ENCODE assay signal across 41 mouse cellular contexts in genomic region chr19:9103986-9104385, GRCm38 (mm10). TPM values are rescaled to one million over a fixed set of nuclear protein-coding genes. Genes with fewer than 3 reads are reported as not detected.
DNase-seq lines count a peak whose midpoint lies in the region; ATAC-seq and TF ChIP-seq lines count a peak whose summit lies in the region.
"Had no signal": no experiment of that assay in that cellular context is flagged by ENCODE, and none has a peak within 500 bp of the region (broad histone marks: within the 10 kb centered on the region; RNA-seq: fewer than 3 reads in every experiment).

No protein-coding gene starts in this region.

- peak; percentile 35; the same call in 1 of the 2 replicates for ATAC-seq in megakaryocyte, adult 5-6 weeks (ENCODE audit: poor library complexity, severe bottlenecking)
- no peak for ATAC-seq in stomach, postnatal 0 days (ENCODE audit: low FRiP score, low TSS enrichment)
- no peak for ATAC-seq in midbrain, postnatal 0 days (ENCODE audit: low FRiP score)
- no peak for ATAC-seq in hindbrain, embryonic 12.5 days (ENCODE audit: low FRiP score)
- ATAC-seq: activated CD4-positive, CD25-positive, alpha-beta regulatory T cell, adult 4 months; forebrain, embryonic 16.5 days; midbrain, embryonic 16.5 days had no signal

- no peak overlapping the region for H3K9ac ChIP-seq in stomach, postnatal 0 days (ENCODE audit: low read length)
- no peak overlapping the region for H3K9ac ChIP-seq in midbrain, postnatal 0 days (replicated peaks; ENCODE audit: low read length, poor library complexity, severe bottlenecking)
- no peak overlapping the region for H3K9ac ChIP-seq in hindbrain, embryonic 12.5 days
- H3K9ac ChIP-seq: heart, embryonic 12.5 days; hindbrain, embryonic 15.5 days; limb, embryonic 12.5 days; liver, embryonic 15.5 days; lung, embryonic 14.5 days had no signal

- peak; percentile 87 for DNase-seq in heart, adult 11 months
- DNase-seq in heart, postnatal 4 days, result no peak
- DNase-seq in CD4-positive helper T cell, adult 2 months (ENCODE audit: low read depth, low spot score), result peak; percentile 27
- DNase-seq in stomach, postnatal 0 days (ENCODE audit: low spot score), result no peak
- no peak for DNase-seq in midbrain, postnatal 0 days (ENCODE audit: low spot score)
- DNase-seq: adrenal gland, adult 8-10 months; cerebellum, adult 8-10 months; cerebellum, postnatal 25 days; gastrocnemius, postnatal 36 days; heart, adult 2 months; kidney, adult 18-20 months; kidney, postnatal 36 days; lung, embryonic 14.5 days; lung, postnatal 14 days; retina, postnatal 1 day; right cerebral cortex, postnatal 14 days; thymus, adult 18-20 months; thymus, postnatal 4 days had no signal

- no peak for TF ChIP-seq CTCF in stomach, postnatal 0 days (IDR thresholded peaks at IDR 0.05; ENCODE audit: low read depth)
- no peak for TF ChIP-seq CTCF in midbrain, postnatal 0 days (IDR thresholded peaks at IDR 0.05)

- no peak overlapping the region for H3K4me3 ChIP-seq in stomach, postnatal 0 days (ENCODE audit: low read depth, low read length)
- no peak overlapping the region for H3K4me3 ChIP-seq in midbrain, postnatal 0 days (ENCODE audit: low read depth, low read length)
- no peak overlapping the region for H3K4me3 ChIP-seq in hindbrain, embryonic 12.5 days
- H3K4me3 ChIP-seq: forebrain, embryonic 10.5 days; heart, adult 2 months; heart, embryonic 12.5 days; hindbrain, embryonic 15.5 days; layer of hippocampus, adult 2 months; left cerebral cortex, adult 2 months; limb, embryonic 12.5 days; liver, embryonic 15.5 days had no signal

- no peaks in the 10 kb centered on the region for H3K9me3 ChIP-seq in stomach, postnatal 0 days (ENCODE audit: control insufficient read depth, low read length)
- H3K9me3 ChIP-seq in midbrain, postnatal 0 days (ENCODE audit: low read length), result no peaks in the 10 kb centered on the region
- H3K9me3 ChIP-seq in hindbrain, embryonic 12.5 days (replicated peaks), result no peaks in the 10 kb centered on the region
- H3K9me3 ChIP-seq: forebrain, embryonic 10.5 days; heart, embryonic 12.5 days; hindbrain, embryonic 15.5 days; limb, embryonic 12.5 days; liver, embryonic 15.5 days had no signal

- no peak for TF ChIP-seq EP300 in stomach, postnatal 0 days (optimal IDR thresholded peaks at IDR 0.05)

- WGBS in stomach, postnatal 0 days, result 68% methylated on average over 4 of the region's 4 CpGs
- WGBS in midbrain, postnatal 0 days, result 78% methylated on average over 4 of the region's 4 CpGs
- 77% methylated on average over 4 of the region's 4 CpGs for WGBS in hindbrain, embryonic 12.5 days

- H3K27me3 ChIP-seq in stomach, postnatal 0 days (ENCODE audit: control insufficient read depth, insufficient read depth, low read length), result no peaks in the 10 kb centered on the region
- H3K27me3 ChIP-seq in midbrain, postnatal 0 days (ENCODE audit: insufficient read depth, low read length), result no peaks in the 10 kb centered on the region
- H3K27me3 ChIP-seq in hindbrain, embryonic 12.5 days, result no peaks in the 10 kb centered on the region
- H3K27me3 ChIP-seq: CH12.LX; heart, embryonic 12.5 days; hindbrain, embryonic 15.5 days; limb, embryonic 12.5 days; liver, embryonic 15.5 days had no signal

- no peak overlapping the region for H3K4me2 ChIP-seq in stomach, postnatal 0 days (replicated peaks; ENCODE audit: low read depth)
- no peak overlapping the region for H3K4me2 ChIP-seq in midbrain, postnatal 0 days (ENCODE audit: low read depth, low read length, poor library complexity, severe bottlenecking)
- H3K4me2 ChIP-seq in hindbrain, embryonic 12.5 days (replicated peaks), result no peak overlapping the region
- H3K4me2 ChIP-seq: heart, embryonic 12.5 days; hindbrain, embryonic 15.5 days; limb, embryonic 12.5 days; liver, embryonic 15.5 days; lung, embryonic 14.5 days; midbrain, embryonic 11.5 days had no signal

- H3K27ac ChIP-seq in stomach, postnatal 0 days (replicated peaks), result peak overlapping the region; percentile 83; the same call in 1 of the 2 replicates
- no peak overlapping the region for H3K27ac ChIP-seq in midbrain, postnatal 0 days (ENCODE audit: low read depth, low read length)
- H3K27ac ChIP-seq in hindbrain, embryonic 12.5 days, result no peak overlapping the region
- H3K27ac ChIP-seq: forebrain, embryonic 10.5 days; heart, adult 2 months; hindbrain, embryonic 15.5 days; layer of hippocampus, adult 2 months; left cerebral cortex, adult 2 months; limb, embryonic 12.5 days; liver, embryonic 15.5 days had no signal

- H3K4me1 ChIP-seq in stomach, postnatal 0 days (replicated peaks; ENCODE audit: control insufficient read depth, insufficient read depth), result peaks cover 16% of the 10 kb centered on the region
- H3K4me1 ChIP-seq in midbrain, postnatal 0 days (ENCODE audit: insufficient read depth, low read length), result no peaks in the 10 kb centered on the region
- 0 out of 2 replicates have a peak, but pooled peaks cover 6% of the 10 kb centered on the region for H3K4me1 ChIP-seq in hindbrain, embryonic 12.5 days
- H3K4me1 ChIP-seq: hindbrain, embryonic 15.5 days had no signal

- no peaks in the 10 kb centered on the region for H3K36me3 ChIP-seq in stomach, postnatal 0 days (ENCODE audit: control insufficient read depth, insufficient read depth, low read length)
- no peaks in the 10 kb centered on the region for H3K36me3 ChIP-seq in midbrain, postnatal 0 days (ENCODE audit: insufficient read depth, low read length)
- no peaks in the 10 kb centered on the region for H3K36me3 ChIP-seq in hindbrain, embryonic 12.5 days
- H3K36me3 ChIP-seq: forebrain, embryonic 10.5 days; heart, embryonic 12.5 days; hindbrain, embryonic 15.5 days; limb, embryonic 12.5 days; liver, embryonic 15.5 days had no signal

RNA-seq across cellular contexts. Expression of gene Scgb1a1, which starts 16.2 kb away (rescaled TPM):
- not detected for total RNA-seq in heart, postnatal 4 days (2021)
- total RNA-seq in megakaryocyte, adult 5-6 weeks (2015), result 0.82 and 1.5 TPM in 2 replicates
- 1.6 TPM in 1 of 2 replicates, not detected in the other for total RNA-seq in megakaryocyte, adult 5-6 weeks (2017)
- 10.8 and 12.6 TPM in 2 replicates for polyA plus RNA-seq in stomach, postnatal 0 days (2015; fragmentation: Nextera tagmentation; extraction: Ambion mirVana)
- not detected in 2 replicates for total RNA-seq in midbrain, postnatal 0 days (2014; rRNA removed)
- not detected in 2 replicates for polyA plus RNA-seq in midbrain, postnatal 0 days (2015; fragmentation: Nextera tagmentation; extraction: Ambion mirVana)
- not detected in 2 replicates for polyA plus RNA-seq in hindbrain, embryonic 12.5 days (2016; fragmentation: Nextera tagmentation; extraction: Ambion mirVana)
- total RNA-seq: adrenal gland, postnatal 4 days; CH12.LX; ES-E14; gastrocnemius, postnatal 36 days; hematopoietic stem cell, adult 5-6 weeks; layer of hippocampus, adult 2 months; layer of hippocampus, postnatal 14 days; left cerebral cortex, adult 2 months; left cerebral cortex, postnatal 25 days; liver, adult 2 months had no signal
- polyA plus RNA-seq: activated CD4-positive, CD25-positive, alpha-beta regulatory T cell, adult 4 months; embryonic facial prominence, embryonic 11.5 days; forebrain, embryonic 10.5 days; forebrain, embryonic 16.5 days; heart, embryonic 12.5 days; hindbrain, embryonic 15.5 days; intestine, embryonic 14.5 days; limb, embryonic 12.5 days; liver, embryonic 15.5 days; lung, embryonic 14.5 days; midbrain, embryonic 11.5 days; midbrain, embryonic 16.5 days; neural tube, embryonic 14.5 days had no signal

RNA-seq across cellular contexts. Expression of gene Asrgl1, which starts 31.4 kb away (rescaled TPM):
- total RNA-seq in heart, postnatal 4 days (2021), result 10 to 100 TPM; 13.2 to 16.4 TPM
- total RNA-seq in megakaryocyte, adult 5-6 weeks (2015), result 7.2 and 9.5 TPM in 2 replicates
- total RNA-seq in megakaryocyte, adult 5-6 weeks (2017), result 7.5 and 8.3 TPM in 2 replicates
- 6.9 and 7.5 TPM in 2 replicates for polyA plus RNA-seq in stomach, postnatal 0 days (2015; fragmentation: Nextera tagmentation; extraction: Ambion mirVana)
- total RNA-seq in midbrain, postnatal 0 days (2014; rRNA removed), result 30.3 and 33.4 TPM in 2 replicates
- polyA plus RNA-seq in midbrain, postnatal 0 days (2015; fragmentation: Nextera tagmentation; extraction: Ambion mirVana), result 45.4 and 46.9 TPM in 2 replicates
- 16.8 and 18.0 TPM in 2 replicates for polyA plus RNA-seq in hindbrain, embryonic 12.5 days (2016; fragmentation: Nextera tagmentation; extraction: Ambion mirVana)

Comparison
In these comparisons a context has a peak if more than half of its experiments do, and no peak if none do; other contexts are left out.
1. DNase-seq: peak in heart, adult 11 months (single experiment) and CD4-positive helper T cell, adult 2 months (single experiment); none in heart, postnatal 4 days (single experiment), stomach, postnatal 0 days (single experiment) and midbrain, postnatal 0 days (single experiment).